Mouse (Mus musculus): ENCODE measurements around the gene Cd244a. TPM values are rescaled to one million over a fixed set of nuclear protein-coding genes. Genes with fewer than 3 reads are reported as not detected.

The Cd244a gene
- polyA plus RNA-seq, 1 experiment from 2014 or later = 0.08 TPM

DNA sequence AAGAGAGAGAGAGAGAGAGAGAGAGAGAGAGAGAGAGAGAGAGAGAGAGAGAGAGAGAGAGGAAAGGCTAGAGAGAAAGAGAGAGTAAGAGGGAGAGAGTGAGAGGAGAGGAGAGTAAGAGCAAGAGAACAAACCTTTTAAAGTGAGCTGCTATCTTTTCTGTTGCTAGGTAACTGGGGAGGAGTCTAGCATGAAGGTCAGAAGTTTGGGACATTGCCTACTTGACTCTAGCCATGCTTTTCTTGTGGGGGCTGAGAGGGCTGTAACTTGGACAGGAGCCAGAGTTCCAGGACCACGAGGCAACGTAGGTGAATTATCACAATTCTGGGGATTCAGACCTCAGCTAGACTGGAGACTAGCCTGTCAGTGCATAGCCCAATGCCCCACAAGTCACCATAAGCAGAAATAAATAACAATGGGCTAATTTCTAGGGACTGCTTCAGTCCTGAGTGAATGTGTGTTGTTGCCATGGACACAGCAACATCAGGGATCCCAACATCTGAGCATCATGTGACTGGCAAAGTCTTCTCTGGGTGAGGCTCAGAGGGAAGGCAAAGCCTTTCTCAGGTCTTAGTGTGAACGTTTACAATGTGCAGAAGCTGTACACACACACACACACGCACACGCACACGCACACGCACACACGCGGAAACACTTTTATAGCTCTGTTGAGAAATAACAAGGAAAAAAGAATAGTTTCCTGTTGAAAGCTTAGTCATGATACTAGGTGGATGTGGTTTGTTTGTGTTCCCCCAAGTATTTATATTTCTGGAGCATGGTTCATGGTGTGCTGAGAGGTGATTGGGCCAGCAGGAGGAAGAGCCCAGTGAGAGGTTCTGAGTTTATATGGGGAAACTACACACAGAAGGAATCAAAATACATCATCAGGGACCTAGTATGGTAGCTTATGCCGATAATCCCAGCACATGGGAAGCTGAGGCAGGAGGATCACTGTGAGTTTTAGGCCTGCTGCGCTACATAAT is 5.3 kb upstream of the Cd244a start:
- WGBS = 85% methylated on average over 11 of the region's 11 CpGs
- H3K4me3 ChIP-seq = no peak overlapping the region
- H3K27ac ChIP-seq = no peak overlapping the region
- ATAC-seq (ENCODE audit: insufficient number of reproducible peaks, insufficient read depth, low FRiP score, low TSS enrichment) = no peak
- no peak overlapping the region for H3K9ac ChIP-seq
- no peak overlapping the region for H3K4me2 ChIP-seq (replicated peaks)
- H3K9me3 ChIP-seq = no peaks in the 10 kb centered on the region
- H3K36me3 ChIP-seq = no peaks in the 10 kb centered on the region
- H3K27me3 ChIP-seq = no peaks in the 10 kb centered on the region
- H3K4me1 ChIP-seq = no peaks in the 10 kb centered on the region

- Histone ChIP-seq H3K9ac (no peak overlapping the region), H3K4me3 (no peak overlapping the region), H3K27ac (no peak overlapping the region), H3K9me3 (no peaks in the 10 kb centered on the region), H3K4me2 (replicated peaks) (no peak overlapping the region), H3K36me3 (no peaks in the 10 kb centered on the region), H3K27me3 (no peaks in the 10 kb centered on the region), H3K4me1 (no peaks in the 10 kb centered on the region)
- no peak for ATAC-seq (ENCODE audit: insufficient number of reproducible peaks, insufficient read depth, low FRiP score, low TSS enrichment)
- 82% methylated on average over 2 of the region's 2 CpGs for WGBS
Measured at GRCm38 (mm10) chr1:171556366-171556765, 2.6 kb upstream of the Cd244a start.

- no peak overlapping the region for H3K9ac ChIP-seq
- H3K4me1 ChIP-seq = no peaks in the 10 kb centered on the region
- 75% methylated on average over 6 of the region's 6 CpGs for WGBS
- no peak overlapping the region for H3K4me2 ChIP-seq (replicated peaks)
- no peaks in the 10 kb centered on the region for H3K9me3 ChIP-seq
- ATAC-seq (ENCODE audit: insufficient number of reproducible peaks, insufficient read depth, low FRiP score, low TSS enrichment) = no peak
- no peaks in the 10 kb centered on the region for H3K27me3 ChIP-seq
- H3K4me3 ChIP-seq = no peak overlapping the region
- no peak overlapping the region for H3K27ac ChIP-seq
- H3K36me3 ChIP-seq = no peaks in the 10 kb centered on the region
Measured at GRCm38 (mm10) chr1:171558407-171558806, 586 bp upstream of the Cd244a start.

GRCm38 (mm10) chr1:171560262-171560661 is 1.3 kb downstream of the Cd244a start:
- Histone ChIP-seq H3K27me3 (no peaks in the 10 kb centered on the region), H3K4me2 (replicated peaks) (no peak overlapping the region), H3K9me3 (no peaks in the 10 kb centered on the region), H3K36me3 (no peaks in the 10 kb centered on the region), H3K4me1 (no peaks in the 10 kb centered on the region), H3K27ac (no peak overlapping the region), H3K4me3 (no peak overlapping the region), H3K9ac (no peak overlapping the region)
- ATAC-seq (ENCODE audit: insufficient number of reproducible peaks, insufficient read depth, low FRiP score, low TSS enrichment) = no peak
- WGBS = 68% methylated on average over 2 of the region's 2 CpGs

DNA sequence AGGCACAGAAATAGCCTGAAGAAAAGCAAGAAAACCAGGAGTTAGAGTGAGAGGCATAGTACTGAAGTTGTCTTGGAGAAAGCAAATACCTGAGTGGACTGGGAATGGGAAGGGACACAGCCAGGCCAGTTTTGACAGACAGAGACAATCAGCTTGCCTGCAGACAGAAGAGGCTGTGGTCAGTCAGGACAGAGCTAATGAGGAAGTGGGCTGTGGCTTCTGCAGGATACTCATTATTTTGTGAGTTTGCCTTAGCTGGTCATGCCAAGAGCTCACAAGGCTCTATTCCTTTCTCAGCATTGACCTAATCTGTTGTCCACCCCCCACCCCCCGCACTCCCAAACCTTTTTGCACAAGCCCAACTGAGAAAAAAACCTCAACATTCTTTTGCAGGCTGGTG is 2.2 kb downstream of the Cd244a start:
- 80% methylated on average over 1 of the region's 1 CpGs for WGBS

DNA sequence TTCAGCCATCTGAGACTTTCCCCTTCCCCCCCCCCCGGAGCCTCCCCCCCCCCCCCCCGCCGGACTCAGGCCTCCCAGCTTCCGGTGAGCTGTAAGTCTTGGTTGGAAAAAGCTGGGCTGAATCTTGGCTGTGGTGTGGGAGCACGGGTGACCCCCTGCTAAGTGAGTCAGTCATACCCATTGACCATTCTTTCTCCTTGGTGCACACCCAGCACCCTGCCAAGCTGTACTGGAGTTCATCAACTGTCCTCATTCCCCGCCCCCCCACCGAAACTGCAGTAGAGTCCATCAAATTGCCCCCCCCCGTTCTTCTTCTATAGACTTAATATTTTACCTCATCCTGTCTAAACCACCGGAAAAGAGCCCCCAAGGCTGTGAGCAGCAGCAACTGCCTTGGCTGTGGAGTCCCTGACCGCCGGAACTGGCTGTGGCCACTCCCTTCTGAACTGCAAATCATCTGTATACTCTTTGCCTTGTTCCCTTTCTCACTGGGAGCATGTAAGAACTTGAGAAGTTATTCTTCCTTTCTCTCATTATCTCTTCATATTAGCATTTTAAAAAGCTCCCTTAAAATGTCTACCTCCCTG is 2.7 kb downstream of the Cd244a start:
- H3K9ac ChIP-seq = no peak overlapping the region

More for the DNA sequence above, 2.2 kb downstream of the Cd244a start:
- H3K27ac ChIP-seq = no peak overlapping the region
- H3K4me1 ChIP-seq = no peaks in the 10 kb centered on the region
- no peak overlapping the region for H3K9ac ChIP-seq
- ATAC-seq (ENCODE audit: insufficient number of reproducible peaks, insufficient read depth, low FRiP score, low TSS enrichment) = no peak
- H3K9me3 ChIP-seq = no peaks in the 10 kb centered on the region
- no peak overlapping the region for H3K4me3 ChIP-seq
- H3K27me3 ChIP-seq = no peaks in the 10 kb centered on the region
- H3K4me2 ChIP-seq (replicated peaks) = no peak overlapping the region
- no peaks in the 10 kb centered on the region for H3K36me3 ChIP-seq

GRCm38 (mm10) chr1:171563042-171563441 is 4.0 kb downstream of the Cd244a start:
- no peak overlapping the region for H3K4me2 ChIP-seq (replicated peaks)
- no peak for ATAC-seq (ENCODE audit: insufficient number of reproducible peaks, insufficient read depth, low FRiP score, low TSS enrichment)
- no peak overlapping the region for H3K27ac ChIP-seq
- H3K27me3 ChIP-seq = no peaks in the 10 kb centered on the region
- H3K36me3 ChIP-seq = no peaks in the 10 kb centered on the region
- no peak overlapping the region for H3K4me3 ChIP-seq
- H3K4me1 ChIP-seq = no peaks in the 10 kb centered on the region
- no peak overlapping the region for H3K9ac ChIP-seq
- 89% methylated on average over 2 of the region's 2 CpGs for WGBS
- no peaks in the 10 kb centered on the region for H3K9me3 ChIP-seq

More for the DNA sequence above, 2.7 kb downstream of the Cd244a start:
- H3K27me3 ChIP-seq = no peaks in the 10 kb centered on the region
- H3K27ac ChIP-seq = no peak overlapping the region
- H3K4me3 ChIP-seq = no peak overlapping the region
- H3K4me1 ChIP-seq = no peaks in the 10 kb centered on the region
- 61% methylated on average over 9 of the region's 11 CpGs for WGBS
- H3K9me3 ChIP-seq = no peaks in the 10 kb centered on the region
- H3K36me3 ChIP-seq = no peaks in the 10 kb centered on the region
- no peak for ATAC-seq (ENCODE audit: insufficient number of reproducible peaks, insufficient read depth, low FRiP score, low TSS enrichment)
- H3K4me2 ChIP-seq (replicated peaks) = no peak overlapping the region

DNA sequence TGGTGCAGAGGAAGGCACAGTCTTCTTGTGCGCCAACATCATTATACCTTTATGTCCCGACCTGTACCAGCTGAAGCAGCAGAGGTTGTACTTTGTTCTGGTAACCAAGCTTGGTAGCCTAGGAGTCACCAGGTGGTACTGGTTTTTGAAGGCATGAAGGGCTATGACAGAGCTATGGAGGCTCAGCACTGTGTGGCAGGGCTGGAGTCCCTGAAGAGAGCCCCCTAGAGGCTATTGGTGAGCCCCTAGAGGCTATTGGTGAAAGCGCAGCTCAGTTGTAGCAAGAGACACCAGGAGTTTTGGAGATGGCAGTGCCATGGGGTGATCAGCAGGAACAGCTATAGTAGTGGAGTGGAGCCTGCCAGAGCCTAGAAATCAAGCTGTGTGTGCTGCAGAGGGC is 5.3 kb downstream of the Cd244a start:
- Histone ChIP-seq H3K9me3 (no peaks in the 10 kb centered on the region), H3K4me3 (no peak overlapping the region), H3K9ac (no peak overlapping the region), H3K27ac (no peak overlapping the region), H3K36me3 (no peaks in the 10 kb centered on the region), H3K4me2 (replicated peaks) (no peak overlapping the region), H3K4me1 (no peaks in the 10 kb centered on the region), H3K27me3 (no peaks in the 10 kb centered on the region)
- 55% methylated on average over 3 of the region's 3 CpGs for WGBS
- no peak for ATAC-seq (ENCODE audit: insufficient number of reproducible peaks, insufficient read depth, low FRiP score, low TSS enrichment)

DNA sequence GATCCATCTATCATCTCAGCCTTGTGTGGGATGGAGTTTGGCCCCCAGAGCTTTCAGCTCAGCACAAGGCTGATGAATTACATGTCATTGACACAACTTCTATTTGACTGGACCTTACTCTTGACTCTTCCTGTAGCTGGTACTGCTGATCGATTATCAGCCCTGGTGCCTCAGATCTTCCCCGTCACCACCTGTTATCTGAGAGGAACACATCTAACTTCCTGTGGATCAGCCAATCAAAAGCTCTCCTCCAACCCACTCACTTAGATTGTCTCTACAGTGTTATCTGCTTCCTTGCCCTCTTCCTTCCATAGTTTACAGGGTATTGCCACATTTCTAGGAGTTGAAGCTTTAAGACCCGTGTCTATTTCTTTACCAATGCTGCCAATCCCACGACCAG is 6.9 kb downstream of the Cd244a start:
- H3K27me3 ChIP-seq = no peaks in the 10 kb centered on the region
- ATAC-seq (ENCODE audit: insufficient number of reproducible peaks, insufficient read depth, low FRiP score, low TSS enrichment) = no peak
- H3K4me2 ChIP-seq (replicated peaks) = no peak overlapping the region
- 73% methylated on average over 4 of the region's 4 CpGs for WGBS
- H3K9me3 ChIP-seq = no peaks in the 10 kb centered on the region
- H3K27ac ChIP-seq = no peak overlapping the region
- no peak overlapping the region for H3K9ac ChIP-seq
- no peaks in the 10 kb centered on the region for H3K4me1 ChIP-seq
- no peaks in the 10 kb centered on the region for H3K36me3 ChIP-seq
- no peak overlapping the region for H3K4me3 ChIP-seq

DNA sequence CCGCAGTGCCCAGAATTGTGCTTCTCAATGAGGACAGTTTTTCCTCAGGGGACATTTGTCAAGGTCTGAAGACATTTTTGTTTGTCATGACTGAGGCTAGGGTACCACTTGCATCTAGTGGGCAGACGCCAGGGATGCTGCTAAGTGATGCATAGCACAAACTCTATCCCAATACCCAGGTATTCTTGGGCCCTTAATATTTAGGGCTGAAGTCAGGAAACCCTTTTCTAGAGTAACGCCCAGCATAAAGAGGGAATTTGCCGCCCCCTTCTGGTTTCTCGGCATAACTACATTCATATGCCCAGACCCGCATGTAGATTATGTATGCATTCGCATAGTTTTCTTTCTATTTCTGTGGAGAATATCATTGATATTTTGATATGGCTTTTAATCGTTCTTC is 7.8 kb downstream of the Cd244a start:
- Histone ChIP-seq H3K27me3 (no peaks in the 10 kb centered on the region), H3K4me2 (replicated peaks) (no peak overlapping the region), H3K9me3 (no peaks in the 10 kb centered on the region), H3K36me3 (no peaks in the 10 kb centered on the region), H3K4me3 (no peak overlapping the region), H3K27ac (no peak overlapping the region), H3K9ac (no peak overlapping the region), H3K4me1 (no peaks in the 10 kb centered on the region)
- 26% methylated on average over 8 of the region's 8 CpGs for WGBS
- no peak for ATAC-seq (ENCODE audit: insufficient number of reproducible peaks, insufficient read depth, low FRiP score, low TSS enrichment)

DNA sequence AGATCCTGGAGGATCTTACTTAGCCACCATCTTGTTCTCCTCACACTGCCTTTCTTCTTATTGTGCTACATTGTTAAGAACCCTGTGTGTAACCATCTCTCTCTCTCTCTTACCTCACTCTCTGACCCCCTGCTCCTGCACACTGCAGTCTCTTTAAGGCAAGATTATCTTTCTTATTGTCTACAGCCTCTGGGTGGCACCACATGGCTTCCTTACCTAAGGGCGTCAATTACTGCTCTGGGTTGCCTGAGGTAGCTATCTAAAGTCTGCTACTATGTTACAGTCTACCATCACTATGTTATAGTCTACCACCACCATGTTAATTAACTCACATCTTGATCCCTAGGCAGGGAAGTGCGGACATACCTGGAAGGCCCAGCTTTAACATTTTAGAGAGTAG is 9.4 kb downstream of the Cd244a start:
- Histone ChIP-seq H3K4me2 (replicated peaks) (no peak overlapping the region), H3K9ac (no peak overlapping the region), H3K27ac (no peak overlapping the region), H3K4me1 (no peaks in the 10 kb centered on the region), H3K36me3 (no peaks in the 10 kb centered on the region), H3K27me3 (no peaks in the 10 kb centered on the region), H3K4me3 (no peak overlapping the region), H3K9me3 (no peaks in the 10 kb centered on the region)
- 57% methylated on average over 2 of the region's 2 CpGs for WGBS
- no peak for ATAC-seq (ENCODE audit: insufficient number of reproducible peaks, insufficient read depth, low FRiP score, low TSS enrichment)

- Histone ChIP-seq H3K9me3 (no peaks in the 10 kb centered on the region), H3K4me3 (no peak overlapping the region), H3K4me1 (no peaks in the 10 kb centered on the region), H3K27ac (no peak overlapping the region), H3K27me3 (no peaks in the 10 kb centered on the region), H3K36me3 (no peaks in the 10 kb centered on the region), H3K4me2 (replicated peaks) (no peak overlapping the region), H3K9ac (no peak overlapping the region)
- WGBS = 85% methylated on average over 7 of the region's 7 CpGs
- ATAC-seq (ENCODE audit: insufficient number of reproducible peaks, insufficient read depth, low FRiP score, low TSS enrichment) = no peak
Measured at GRCm38 (mm10) chr1:171577168-171577567, 18.2 kb downstream of the Cd244a start.

All from embryonic facial prominence, embryonic 12.5 days (tissue).